Mouse (Mus musculus): Measurements from ENCODE around the gene Sdad1.

The Sdad1 gene

DNA sequence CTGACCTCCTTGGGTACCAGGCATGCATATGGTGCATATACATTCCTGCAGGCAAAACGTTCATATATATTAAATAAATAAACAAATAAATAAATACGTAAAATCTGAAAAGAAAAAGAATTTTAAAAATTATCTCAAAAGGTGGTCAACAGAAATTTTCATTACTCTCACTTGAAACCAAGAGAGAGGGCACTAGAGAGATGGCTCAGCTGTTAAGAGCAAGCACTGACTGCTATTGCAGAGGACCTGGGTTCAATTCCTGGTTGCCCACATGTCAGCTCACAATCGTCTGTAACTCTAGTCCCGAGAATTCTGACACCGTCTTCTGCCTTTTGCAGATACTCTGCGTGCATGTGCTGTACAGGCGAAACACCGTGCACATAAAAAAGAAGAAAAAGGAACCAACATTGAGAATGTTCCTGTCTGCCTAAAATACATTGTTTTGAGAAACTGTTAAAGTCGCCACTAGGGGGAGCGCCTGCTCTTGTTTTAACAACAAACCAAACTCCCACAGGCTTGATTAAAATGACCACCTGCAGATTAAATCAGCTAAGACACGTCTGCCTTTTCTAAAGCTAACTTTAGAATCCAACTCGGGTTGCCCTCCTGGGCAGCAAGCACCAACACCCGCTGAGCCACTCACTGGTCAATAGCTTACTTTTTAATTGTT, 1.9 kb upstream of the Sdad1 start:
- peak; percentile 94 for DNase-seq (ENCODE audit: low spot score)

DNA sequence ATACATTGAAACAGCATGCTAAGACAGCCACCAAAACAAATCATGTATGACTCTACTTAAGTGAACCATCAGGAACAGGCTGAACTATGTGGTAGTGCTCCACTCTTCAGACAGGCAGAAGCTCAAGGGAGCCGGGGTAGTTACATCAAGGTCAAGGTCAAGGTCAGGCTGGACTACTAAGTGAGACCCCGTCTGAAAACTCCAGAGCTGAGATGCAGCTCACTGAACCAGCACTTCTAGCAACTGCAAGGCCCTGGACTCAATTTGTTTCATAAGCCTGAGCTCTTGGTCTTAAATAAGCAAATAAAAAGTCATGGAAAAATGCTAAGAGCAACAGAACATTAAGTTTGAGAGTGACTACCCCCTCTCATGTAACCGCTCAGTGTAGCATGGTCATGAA, 6.0 kb downstream of the Sdad1 start:
- no peak for DNase-seq (ENCODE audit: low spot score)

DNA sequence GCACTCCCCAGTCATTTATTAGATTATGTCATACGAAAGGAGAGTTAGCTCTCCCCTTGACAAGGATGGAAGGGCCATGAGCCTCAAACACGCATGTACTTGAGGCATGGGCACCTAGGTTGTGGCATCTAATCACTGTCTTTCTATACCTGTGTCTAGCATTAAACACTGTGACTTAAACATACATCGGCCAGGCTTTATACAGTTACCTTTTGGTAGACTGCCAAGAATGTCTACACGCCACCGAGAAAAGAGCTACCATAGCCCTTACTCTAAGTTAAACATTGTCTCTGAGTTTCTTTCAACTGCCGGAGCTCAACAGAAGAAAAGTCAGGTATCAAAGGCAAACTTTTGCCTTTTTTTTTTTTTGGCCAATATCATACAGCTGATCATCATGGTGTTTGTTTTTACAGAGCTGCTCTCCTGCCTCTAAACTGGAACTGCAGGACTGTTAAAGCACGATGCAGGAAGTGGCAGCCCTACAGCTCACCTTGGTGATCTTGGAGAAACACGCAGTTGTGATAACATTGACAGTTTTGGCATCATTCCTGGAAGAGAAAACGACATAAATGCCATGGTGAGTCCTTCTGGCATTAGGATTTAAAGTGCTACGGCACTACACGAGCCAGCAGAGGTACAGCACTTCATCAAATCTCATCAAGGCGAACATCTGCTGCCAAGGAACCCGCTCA, 8.0 kb downstream of the Sdad1 start:
- no peak for DNase-seq (ENCODE audit: low spot score)

DNA sequence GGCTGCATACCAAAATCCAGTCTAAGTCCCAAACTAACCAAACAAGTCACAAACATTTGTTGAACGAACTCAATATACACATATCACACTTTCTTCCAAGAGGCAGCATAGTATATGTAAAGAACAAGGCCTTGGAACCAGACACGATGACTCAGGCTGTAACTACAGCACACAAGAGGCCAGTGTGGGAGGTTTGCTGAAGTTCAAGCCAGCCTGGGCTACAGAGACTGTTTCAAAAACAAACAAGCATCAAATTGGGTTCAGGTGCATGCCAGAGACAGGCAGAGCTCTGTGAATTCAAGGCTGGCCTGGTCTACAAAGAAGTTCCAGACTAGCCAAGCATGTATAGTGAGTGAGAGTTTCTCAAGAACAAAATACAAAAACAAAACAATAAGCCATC, 15.8 kb downstream of the Sdad1 start:
- no peak for DNase-seq (ENCODE audit: low spot score)

DNA sequence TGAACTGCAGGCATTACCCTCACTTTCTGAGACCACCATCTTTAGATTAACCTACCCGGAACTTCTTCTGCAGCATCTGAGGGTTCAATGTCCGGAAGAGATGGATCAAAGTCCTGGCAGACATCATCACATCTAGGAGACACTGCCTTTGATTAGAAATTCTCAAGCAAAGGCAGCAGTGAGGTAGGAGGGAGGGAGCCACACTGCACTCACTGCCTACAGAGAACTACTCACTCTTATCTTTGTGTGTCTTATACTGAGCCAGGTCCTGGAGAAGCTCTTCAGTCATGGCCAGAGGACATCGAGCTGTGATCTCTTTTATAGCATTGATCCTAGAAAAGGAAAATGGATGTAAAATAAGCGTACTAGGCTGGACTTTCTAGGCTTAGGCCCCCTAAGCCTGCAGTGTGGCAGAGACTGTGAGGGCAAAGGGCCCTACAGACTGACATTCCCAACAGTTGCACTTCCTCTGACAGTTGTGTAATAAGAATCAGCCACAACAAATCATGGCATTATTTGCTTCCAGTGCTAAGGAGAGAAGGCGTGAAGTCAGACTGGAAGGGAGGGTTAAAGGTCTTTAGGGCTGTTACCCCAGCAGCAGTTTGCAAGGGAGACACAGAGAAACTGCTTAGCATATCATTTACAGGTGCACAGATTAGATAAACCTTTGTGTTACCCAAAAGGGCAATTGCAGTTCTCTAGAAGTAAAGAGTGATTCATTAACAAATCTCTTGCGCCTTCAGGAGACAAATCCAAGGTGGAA, 18.4 kb downstream of the Sdad1 start:
- no peak for DNase-seq (ENCODE audit: low spot score)

DNA sequence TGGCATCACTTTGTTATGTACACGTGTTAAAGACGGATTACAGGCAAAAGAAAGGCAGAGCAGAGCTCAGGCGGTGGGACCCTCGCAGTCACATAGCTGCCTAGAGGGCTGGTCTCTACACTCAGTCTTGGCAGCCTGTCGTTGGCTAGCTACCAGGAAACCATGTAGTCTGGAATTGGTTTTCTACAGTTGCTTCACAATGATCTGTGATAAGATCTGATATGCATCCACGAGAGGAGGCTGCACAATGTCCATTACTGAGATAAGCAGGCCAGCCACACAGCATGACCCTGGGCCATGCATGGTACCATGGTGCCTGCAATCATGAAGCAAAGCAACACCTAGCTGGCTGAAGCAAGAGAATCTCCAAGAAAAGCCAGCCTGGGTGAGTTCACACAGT, 22.4 kb downstream of the Sdad1 start:
- no peak for DNase-seq (ENCODE audit: low spot score)

DNA sequence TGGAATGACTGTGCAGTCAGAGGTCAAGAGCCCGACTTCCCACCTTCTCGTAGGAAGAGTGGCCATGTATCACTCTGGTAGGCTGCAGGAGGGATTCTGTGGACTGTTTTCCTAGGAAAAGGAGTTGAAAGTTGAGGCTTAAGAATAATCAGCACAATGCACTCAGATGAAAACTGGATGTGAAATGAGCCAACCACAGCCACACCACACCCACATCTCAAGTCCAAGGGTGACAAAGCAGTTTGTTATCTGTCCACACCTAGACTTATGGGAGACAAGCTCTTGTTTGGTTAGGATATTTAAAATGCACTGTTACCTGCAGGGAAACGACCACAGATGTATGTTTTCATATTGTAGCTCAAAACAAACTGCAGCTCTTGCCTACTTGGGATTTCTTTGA, 27.2 kb downstream of the Sdad1 start:
- DNase-seq (ENCODE audit: low spot score): no peak

DNA sequence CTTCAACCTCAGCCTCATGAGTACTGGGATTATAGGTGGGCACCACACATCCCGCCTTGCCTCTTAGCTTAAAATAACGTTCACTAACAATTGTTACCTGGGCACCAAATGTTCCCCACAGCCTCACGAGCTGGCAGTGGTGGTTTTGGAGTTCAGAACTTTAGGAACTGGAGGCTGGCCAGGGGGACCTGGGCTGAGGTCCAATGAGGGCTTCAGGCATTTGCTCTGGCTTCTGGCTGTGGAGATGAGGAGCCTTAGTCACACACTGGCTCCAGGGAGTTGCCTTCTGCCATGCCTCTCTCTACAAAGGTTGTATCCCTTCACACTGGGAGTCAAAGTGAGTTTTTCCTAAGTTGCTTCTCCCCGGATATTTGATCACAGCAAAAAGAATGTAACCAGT, 27.7 kb downstream of the Sdad1 start:
- no peak for DNase-seq (ENCODE audit: low spot score)

DNA sequence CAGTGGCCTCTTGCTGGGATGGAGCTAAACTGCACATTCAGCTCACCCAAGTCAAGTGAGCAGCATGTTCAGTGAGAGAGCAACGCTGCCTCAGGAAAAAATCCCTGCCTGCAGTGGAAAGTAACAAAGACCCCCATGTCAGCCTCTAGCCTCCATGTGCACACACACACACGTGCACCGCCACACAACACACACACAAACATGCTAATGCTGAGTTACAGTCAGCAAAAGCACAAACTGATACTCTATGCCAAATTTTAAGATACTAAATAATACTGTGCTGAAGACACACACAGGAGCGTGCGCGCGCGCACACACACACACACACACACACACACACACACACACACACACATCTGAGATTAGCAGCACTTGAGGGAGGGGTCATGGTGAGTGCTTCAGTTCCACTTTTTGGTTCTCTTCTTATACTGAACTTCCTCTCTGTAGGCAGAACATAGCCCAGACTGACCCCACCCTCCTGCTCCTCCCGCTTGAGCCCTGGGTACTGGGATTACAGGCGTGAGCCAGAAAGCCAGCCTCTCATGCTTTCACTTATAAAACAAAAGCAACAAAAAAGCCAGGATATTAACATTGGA, 31.2 kb downstream of the Sdad1 start:
- DNase-seq (ENCODE audit: low spot score): no peak

DNA sequence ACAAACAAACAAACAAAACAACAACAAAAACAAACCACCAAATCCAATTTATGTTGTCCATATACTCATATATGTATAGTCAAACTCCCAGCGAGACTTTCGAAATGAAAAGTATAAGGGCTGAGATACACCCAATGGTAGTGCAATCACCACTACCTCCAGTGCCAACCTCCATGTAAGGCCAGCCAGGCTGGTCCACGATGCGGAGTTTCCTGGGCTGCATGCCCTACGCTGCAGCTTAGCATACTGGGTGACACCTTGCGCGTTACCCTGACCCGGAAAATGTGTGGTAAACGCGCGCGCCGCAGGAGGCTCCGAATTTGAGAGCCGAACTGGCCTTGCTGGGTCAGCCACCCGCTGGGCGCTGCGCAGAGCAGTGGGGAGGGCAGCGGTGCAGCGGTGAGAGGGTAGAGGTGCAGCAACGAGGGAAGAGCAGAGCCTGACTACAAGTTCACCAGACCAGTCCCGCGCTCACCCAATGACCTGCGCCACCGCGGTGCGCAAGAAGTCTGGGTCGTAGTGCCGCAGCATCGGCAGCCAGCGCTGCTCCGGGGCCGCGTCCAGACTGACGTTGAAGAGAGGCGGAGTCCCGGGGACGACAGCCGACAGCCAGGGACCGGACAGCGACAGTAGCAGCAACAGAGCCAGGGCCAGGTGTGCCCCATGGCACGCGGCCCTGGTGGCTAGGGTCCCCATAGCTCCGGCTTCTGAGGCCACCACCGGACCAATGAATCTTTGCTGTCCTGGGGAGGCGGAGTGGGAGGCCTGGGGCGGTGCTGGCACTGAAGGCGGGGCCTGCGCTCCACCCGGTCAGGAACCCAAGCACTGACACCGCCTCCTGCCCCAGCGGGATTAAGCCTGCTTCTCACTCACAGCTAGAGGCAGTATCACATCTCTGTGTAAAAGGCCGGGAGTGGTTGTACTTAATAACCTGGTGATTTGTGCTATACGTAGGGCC, 32.6 kb downstream of the Sdad1 start, which contains the start of gene Naaa:
Gene Naaa (minus strand): TSS at position 734 of the 958 bp plus-strand sequence.
- peak; percentile 87 for DNase-seq (ENCODE audit: low spot score)

DNA sequence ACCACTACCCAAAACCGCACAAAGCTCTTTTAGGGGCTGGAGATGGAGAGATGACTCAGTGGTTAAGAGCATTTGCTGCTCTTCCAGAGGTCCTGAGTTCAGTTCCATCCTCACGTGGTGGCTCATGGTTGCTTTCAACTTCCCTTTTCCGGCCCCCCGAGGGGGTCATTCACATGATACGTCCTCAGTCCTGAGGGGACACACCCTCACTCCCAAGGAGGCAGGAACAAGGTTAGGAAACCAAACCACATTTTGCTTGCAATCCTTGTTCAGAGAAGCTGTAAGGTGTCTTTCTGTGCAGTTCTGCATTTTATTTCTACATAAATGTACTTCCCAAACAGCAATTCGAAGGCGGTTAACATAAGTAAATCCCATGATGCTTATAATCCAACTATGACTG, 39.8 kb downstream of the Sdad1 start:
- DNase-seq (ENCODE audit: low spot score): no peak

DNA sequence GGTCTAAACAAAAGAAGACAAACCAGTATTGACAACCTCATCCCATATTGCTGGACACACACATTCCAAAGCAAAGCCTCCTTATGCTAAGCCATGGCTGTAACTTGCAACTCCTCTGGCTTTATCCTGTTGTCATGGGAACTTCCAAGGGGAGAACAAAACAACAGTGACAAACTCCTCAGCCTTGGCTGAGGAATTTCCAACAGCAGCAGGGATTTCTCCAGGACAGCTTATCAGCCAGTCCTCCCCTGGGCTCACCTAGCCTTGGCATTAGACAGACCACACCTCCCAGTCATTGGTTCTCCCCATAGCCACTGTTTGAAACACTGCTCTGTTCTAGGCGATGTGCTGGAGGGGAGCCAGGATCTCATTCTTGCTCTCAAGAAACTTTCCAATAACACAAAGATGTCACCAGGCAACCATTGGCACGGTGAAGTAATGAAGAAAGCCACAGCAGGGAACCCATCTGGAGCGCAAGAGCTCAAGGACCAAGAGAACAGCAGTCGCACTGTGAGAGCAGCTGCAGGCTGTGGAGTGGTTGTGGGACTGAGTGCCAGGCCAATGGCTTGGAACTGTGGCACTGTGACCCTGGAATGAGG, 46.4 kb downstream of the Sdad1 start:
- peak; percentile 58 for DNase-seq (ENCODE audit: low spot score)

DNA sequence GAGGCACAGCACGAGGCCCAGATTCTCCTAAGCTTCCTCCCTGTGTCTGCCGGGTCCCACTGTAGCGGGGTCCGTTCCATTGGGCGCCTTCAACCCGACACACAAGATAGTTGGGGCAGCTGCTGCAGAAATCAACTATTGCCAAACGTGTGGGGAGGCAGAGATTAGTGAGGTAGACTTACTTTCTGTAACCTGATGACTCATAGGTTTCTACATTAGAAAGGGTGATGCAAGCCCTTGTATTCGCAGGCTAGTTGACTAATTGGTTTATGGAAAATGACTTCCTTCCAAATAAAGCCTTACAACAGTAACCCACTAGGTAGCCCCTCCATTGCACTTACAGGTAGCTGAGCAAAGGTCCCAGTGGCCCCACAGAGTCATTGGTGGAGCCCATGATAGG, 47.6 kb downstream of the Sdad1 start:
- no peak for DNase-seq (ENCODE audit: low spot score)

DNA sequence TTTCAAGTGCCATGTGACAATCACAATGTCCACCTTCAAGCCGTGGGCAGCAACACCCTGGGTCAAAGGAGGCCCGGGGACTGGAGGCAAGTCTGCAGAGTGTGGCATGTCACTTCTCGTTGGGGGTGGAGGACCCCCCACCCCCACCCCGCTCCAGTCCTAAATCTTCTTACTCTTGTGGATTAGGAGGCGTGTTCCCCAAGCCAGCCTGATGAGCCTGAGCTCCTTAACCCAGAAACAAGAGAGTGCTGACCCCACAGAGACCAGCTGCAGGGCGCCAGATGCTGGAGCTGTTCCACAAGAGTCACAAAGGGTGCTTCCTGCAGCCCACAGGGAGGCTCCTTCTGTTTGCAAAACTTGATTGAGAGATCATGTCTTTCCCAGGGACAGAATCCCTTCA, 54.1 kb downstream of the Sdad1 start, which contains the start of gene Ppef2:
Gene Ppef2 (minus strand): TSS at position 61 of the 400 bp plus-strand sequence.
- DNase-seq (ENCODE audit: low spot score): peak; percentile 42

DNA sequence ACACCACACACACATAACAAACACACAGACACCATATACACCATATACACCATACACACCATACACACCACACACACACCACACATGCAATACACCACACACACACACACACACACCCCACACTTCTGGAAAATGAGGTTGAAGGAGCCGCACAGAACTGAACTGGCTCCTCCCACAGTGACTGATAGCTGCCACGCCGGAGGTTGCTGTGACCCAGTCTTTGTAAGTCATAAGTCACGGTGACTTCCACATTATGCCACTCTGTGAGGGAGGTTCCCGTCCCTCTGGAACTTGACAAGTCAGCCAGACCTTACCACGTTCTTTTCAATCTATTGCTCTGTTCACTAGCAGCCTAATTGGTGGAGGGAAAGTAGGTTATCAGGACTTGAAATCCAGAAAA, 55.8 kb downstream of the Sdad1 start:
- no peak for DNase-seq (ENCODE audit: low spot score)

DNA sequence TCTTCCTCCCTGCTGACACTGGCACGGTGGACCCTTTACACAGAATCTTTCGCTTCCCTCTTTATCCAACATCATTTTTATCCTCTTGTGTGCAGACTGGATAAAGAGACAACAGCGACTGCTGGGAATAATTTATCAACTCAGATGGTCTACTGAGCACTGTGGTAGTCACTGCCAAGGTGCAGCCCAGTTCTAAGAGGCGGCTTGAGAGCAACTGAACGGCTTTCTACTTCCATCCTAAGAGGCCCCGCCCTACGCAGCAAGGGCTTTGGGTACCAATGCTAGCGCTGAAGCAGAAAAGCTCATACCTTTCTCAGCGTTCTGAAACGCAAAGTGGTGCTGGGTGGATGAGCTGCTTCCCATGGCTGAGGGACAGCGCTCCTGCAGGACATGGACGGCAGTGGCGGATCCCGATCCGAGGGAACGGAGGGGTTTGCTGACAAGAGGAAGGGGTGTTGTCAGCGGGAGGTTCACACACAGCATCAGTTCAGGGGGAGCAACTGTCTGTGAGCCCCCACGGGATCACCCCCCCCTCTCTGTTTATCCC, 57.4 kb downstream of the Sdad1 start:
- DNase-seq (ENCODE audit: low spot score): peak; percentile 53

DNA sequence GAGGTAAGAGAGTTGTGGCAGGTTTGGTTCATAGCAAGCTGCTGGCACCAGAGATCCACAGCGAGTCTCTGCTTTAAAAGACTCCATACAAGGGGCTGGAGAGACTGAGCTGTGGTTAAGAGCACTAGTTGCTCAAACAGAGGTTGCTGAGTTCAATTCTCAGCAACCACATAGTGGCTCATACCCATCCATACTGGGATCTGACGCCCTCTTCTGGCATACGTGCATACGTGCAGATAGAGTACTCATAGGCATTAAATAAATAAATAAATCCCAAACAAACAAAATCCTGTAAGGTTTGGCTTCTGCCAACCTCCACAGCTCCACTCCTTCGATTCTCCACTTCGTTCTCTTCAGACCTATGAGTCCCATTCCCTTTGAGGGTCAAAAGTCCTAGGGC, 58.2 kb downstream of the Sdad1 start:
- DNase-seq (ENCODE audit: low spot score): no peak

DNA sequence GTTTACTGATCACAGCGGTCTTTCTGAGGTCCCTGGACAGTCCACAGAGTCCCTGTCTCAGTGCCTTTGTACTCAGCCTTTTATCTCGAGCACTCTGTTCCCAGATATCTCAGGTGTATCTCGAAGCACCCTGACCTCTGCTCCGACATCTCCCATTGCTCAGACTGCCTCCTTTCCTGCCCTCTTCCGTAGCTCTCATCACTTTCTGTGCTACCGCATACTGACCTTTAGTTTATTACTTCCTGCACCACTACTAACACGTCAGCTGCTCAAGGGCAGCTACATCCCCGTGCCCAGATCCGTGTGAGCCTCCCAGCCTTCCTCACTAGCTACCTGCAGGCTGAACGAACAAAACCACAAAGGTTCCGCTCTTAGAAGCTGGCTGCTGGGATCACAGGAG, 61.7 kb downstream of the Sdad1 start:
- DNase-seq (ENCODE audit: low spot score): no peak

DNA sequence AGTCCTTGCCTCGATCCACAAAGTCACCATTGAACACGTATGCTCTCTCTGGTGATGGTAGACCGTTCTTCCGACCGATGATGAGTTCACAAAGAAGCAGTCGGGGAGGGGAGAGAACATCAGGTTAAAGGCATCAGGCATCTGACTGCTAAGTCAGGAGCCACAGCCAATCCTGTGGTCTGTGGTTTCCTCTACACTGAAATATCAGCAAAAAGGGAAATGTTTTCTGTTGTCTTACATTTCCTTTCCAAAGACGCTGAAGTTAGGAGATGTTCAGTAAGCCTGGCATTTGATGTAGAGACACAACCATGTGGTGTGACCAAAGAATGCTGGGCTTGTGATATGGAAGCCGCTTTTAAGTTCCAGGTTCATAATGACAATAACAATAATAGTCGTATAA, 64.8 kb downstream of the Sdad1 start:
- DNase-seq (ENCODE audit: low spot score): no peak

DNA sequence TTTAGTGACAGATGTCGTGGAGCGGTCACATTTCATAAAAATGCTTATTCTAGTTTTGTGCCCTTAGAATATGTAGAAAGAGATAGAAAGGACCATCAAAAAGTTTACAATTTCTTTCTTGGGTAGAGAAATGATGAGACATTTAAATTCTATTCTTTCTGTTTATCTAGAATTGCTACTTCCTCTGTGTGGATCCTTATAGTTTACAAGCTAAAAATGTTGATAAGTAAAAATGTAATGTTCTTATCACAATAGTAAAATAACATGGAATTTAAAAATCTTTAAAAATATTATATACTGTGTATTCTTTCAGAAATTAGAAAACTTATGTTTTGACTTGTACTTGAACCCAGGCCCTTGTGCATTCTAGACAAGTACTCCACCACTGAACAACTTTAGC, 65.4 kb downstream of the Sdad1 start:
- DNase-seq (ENCODE audit: low spot score): no peak

DNA sequence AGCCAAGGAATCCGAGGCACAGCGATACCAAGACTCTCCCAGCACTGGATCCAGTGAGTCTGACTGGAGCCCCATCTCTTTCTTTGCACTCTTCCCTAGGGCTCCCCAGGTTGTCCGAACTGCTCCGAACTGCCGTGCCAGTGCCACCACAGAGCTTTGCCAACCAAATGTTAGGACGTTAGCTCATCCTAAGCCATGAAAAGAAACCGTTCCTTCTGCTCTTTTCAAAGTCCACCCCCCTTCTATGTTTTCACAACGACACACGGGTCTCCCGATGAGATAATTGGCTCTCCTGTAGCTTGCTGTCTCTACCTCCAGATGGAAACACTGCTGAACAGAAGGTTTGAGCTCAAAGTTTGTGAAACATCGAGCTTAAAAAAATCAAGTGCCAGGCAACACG, 69.5 kb downstream of the Sdad1 start:
- DNase-seq (ENCODE audit: low spot score): no peak

Data from embryo, embryonic 10.5 days (tissue).